Mouse (Mus musculus): ENCODE measurements around the gene Rora. TPM values are rescaled to one million over a fixed set of nuclear protein-coding genes. Genes with fewer than 3 reads are reported as not detected.

Rora gene
- polyA plus RNA-seq, 1 experiment = 0.85 TPM

DNA sequence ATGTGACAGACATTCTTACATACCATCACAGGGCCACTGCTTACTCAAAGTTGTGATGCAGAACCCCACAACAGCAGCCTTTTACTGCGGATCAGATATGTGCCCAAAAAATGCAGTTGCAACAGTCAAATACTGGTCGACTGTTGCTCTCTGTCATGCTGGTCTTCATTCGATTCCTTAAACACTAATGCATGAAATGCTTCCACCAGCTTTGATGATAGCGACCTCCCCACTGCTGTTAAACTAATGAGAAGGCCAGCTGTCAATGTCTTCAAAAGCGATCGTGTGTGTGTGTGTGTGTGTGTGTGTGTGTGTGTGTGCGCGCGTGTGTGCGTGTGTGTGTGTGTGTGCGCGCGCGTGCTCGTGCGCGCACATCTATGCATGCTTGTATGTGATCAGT is 730.9 kb downstream of the Rora start:
- Histone ChIP-seq H3K4me3 (replicated peaks; ENCODE audit: control insufficient read depth, low read depth, low read length) (no peak overlapping the region), H3K27ac (ENCODE audit: control insufficient read depth, insufficient read depth, low read depth, low read length, poor library complexity) (no peak overlapping the region), H3K4me1 (ENCODE audit: control insufficient read depth, insufficient read depth, low read length) (no peaks in the 10 kb centered on the region)
- no peak for TF ChIP-seq CTCF (IDR thresholded peaks at IDR 0.05; ENCODE audit: control insufficient read depth, insufficient read depth, low read length)
- TF ChIP-seq POLR2A (IDR thresholded peaks at IDR 0.05; ENCODE audit: borderline replicate concordance, control insufficient read depth, low read depth, low read length) = no peak
- 92% methylated on average over 17 of the region's 17 CpGs for WGBS

GRCm38 (mm10) chr9:69384905-69385304 is 731.3 kb downstream of the Rora start:
- TF ChIP-seq POLR2A (IDR thresholded peaks at IDR 0.05; ENCODE audit: borderline replicate concordance, control insufficient read depth, low read depth, low read length) = no peak
- TF ChIP-seq CTCF (IDR thresholded peaks at IDR 0.05; ENCODE audit: control insufficient read depth, insufficient read depth, low read length) = no peak
- no peak overlapping the region for H3K4me3 ChIP-seq (replicated peaks; ENCODE audit: control insufficient read depth, low read depth, low read length)
- no peak overlapping the region for H3K27ac ChIP-seq (ENCODE audit: control insufficient read depth, insufficient read depth, low read depth, low read length, poor library complexity)
- 73% methylated on average over 1 of the region's 1 CpGs for WGBS
- H3K4me1 ChIP-seq (ENCODE audit: control insufficient read depth, insufficient read depth, low read length) = no peaks in the 10 kb centered on the region

- 80% methylated on average over 4 of the region's 4 CpGs for WGBS
- Histone ChIP-seq H3K27ac (ENCODE audit: control insufficient read depth, insufficient read depth, low read depth, low read length, poor library complexity) (no peak overlapping the region), H3K4me3 (replicated peaks; ENCODE audit: control insufficient read depth, low read depth, low read length) (no peak overlapping the region), H3K4me1 (ENCODE audit: control insufficient read depth, insufficient read depth, low read length) (no peaks in the 10 kb centered on the region)
- TF ChIP-seq POLR2A (IDR thresholded peaks at IDR 0.05; ENCODE audit: borderline replicate concordance, control insufficient read depth, low read depth, low read length) = no peak
- TF ChIP-seq CTCF (IDR thresholded peaks at IDR 0.05; ENCODE audit: control insufficient read depth, insufficient read depth, low read length) = no peak
These were observed 733.7 kb downstream of the Rora start for GRCm38 (mm10) chr9:69387296-69387695.

DNA sequence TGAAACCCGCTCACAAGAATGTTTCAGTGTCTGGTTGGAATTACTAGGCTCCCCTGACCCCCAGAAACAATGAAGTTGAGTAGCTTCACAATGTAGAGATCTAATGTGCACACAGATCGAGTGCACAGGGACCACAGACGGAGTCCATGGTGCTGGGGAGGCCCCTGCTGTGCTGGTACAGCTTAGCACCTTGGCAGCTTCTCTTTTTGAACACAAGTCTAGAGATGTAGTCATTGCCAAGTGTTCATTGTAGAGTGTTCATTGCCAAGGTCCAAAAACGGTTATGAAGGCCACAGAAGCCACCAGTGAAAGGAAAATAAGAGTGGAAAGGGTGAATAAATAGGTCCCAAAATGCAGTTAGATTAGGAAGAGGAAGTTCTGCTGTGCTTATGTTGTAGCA is 737.0 kb downstream of the Rora start:
- no peak overlapping the region for H3K4me3 ChIP-seq (replicated peaks; ENCODE audit: control insufficient read depth, low read depth, low read length)
- 72% methylated on average over 4 of the region's 4 CpGs for WGBS
- TF ChIP-seq CTCF (IDR thresholded peaks at IDR 0.05; ENCODE audit: control insufficient read depth, insufficient read depth, low read length) (no peak), POLR2A (IDR thresholded peaks at IDR 0.05; ENCODE audit: borderline replicate concordance, control insufficient read depth, low read depth, low read length) (no peak)
- H3K4me1 ChIP-seq (ENCODE audit: control insufficient read depth, insufficient read depth, low read length) = no peaks in the 10 kb centered on the region; the same call in 1 of the 2 replicates
- H3K27ac ChIP-seq (ENCODE audit: control insufficient read depth, insufficient read depth, low read depth, low read length, poor library complexity) = no peak overlapping the region

DNA sequence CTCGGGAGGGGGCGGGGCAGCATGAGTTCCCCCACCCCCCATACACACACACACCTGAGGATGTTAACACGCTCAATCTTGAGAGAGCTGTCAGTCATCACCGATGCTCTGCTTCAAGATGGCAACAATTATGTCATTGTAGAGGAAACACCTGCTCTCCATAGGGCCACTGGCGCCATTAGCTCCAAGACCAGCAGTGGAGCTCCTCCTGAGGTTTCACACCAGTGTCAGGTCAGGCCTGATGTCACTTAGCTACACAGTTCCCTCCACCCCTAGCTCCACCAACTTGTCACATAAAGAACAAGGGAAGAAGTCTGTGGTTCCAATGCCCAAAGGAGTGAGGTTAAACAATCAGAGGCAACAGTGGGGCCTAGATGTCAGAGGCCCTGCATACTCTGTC is 740.6 kb downstream of the Rora start:
- Histone ChIP-seq H3K4me3 (replicated peaks; ENCODE audit: control insufficient read depth, low read depth, low read length) (no peak overlapping the region), H3K27ac (ENCODE audit: control insufficient read depth, insufficient read depth, low read depth, low read length, poor library complexity) (no peak overlapping the region), H3K4me1 (ENCODE audit: control insufficient read depth, insufficient read depth, low read length) (no peaks in the 10 kb centered on the region; the same call in 1 of the 2 replicates)
- no peak for TF ChIP-seq CTCF (IDR thresholded peaks at IDR 0.05; ENCODE audit: control insufficient read depth, insufficient read depth, low read length)
- TF ChIP-seq POLR2A (IDR thresholded peaks at IDR 0.05; ENCODE audit: borderline replicate concordance, control insufficient read depth, low read depth, low read length) = no peak
- WGBS = 68% methylated on average over 5 of the region's 5 CpGs

DNA sequence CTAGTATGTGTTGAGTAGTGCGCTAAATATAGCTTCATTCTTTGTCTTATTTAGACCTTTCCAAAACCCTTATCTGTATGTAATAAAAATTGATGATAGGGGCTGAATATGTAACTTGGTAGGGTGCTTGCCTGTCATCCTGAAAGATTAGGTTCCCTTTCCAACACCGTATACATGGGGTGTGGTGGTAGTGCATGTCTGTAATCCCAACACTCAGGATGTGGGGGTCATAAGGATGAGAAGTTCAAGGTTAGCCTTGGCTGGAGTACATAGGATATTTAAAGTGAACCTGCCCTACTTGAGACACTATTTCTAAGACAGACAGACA is 743.8 kb downstream of the Rora start:
- Histone ChIP-seq H3K4me1 (ENCODE audit: control insufficient read depth, insufficient read depth, low read length) (no peaks in the 10 kb centered on the region; the same call in 1 of the 2 replicates), H3K4me3 (replicated peaks; ENCODE audit: control insufficient read depth, low read depth, low read length) (peak overlapping the region; percentile 85), H3K27ac (ENCODE audit: control insufficient read depth, insufficient read depth, low read depth, low read length, poor library complexity) (no peak overlapping the region)
- 52% methylated on average over 2 of the region's 2 CpGs for WGBS
- no peak for TF ChIP-seq CTCF (IDR thresholded peaks at IDR 0.05; ENCODE audit: control insufficient read depth, insufficient read depth, low read length)
- TF ChIP-seq POLR2A (IDR thresholded peaks at IDR 0.05; ENCODE audit: borderline replicate concordance, control insufficient read depth, low read depth, low read length) = no peak

- H3K4me1 ChIP-seq (ENCODE audit: control insufficient read depth, insufficient read depth, low read length) = no peaks in the 10 kb centered on the region; the same call in 1 of the 2 replicates
- H3K27ac ChIP-seq (ENCODE audit: control insufficient read depth, insufficient read depth, low read depth, low read length, poor library complexity) = peak within 1 kb of the TSS; percentile 80
- WGBS = under 1% methylated on average over 53 of the region's 53 CpGs
- H3K4me3 ChIP-seq (replicated peaks; ENCODE audit: control insufficient read depth, low read depth, low read length) = peak within 1 kb of the TSS; percentile 85
- TF ChIP-seq CTCF (IDR thresholded peaks at IDR 0.05; ENCODE audit: control insufficient read depth, insufficient read depth, low read length) (no peak), POLR2A (IDR thresholded peaks at IDR 0.05; ENCODE audit: borderline replicate concordance, control insufficient read depth, low read depth, low read length) (0 out of 2 replicates have a peak, but pooled peaks have one; percentile 42)
These were observed 744.3 kb downstream of the Rora start, which contains the start of gene Ice2 for GRCm38 (mm10) chr9:69397760-69398452. TSS of gene Ice2 (plus strand) at chr9:69397906.

GRCm38 (mm10) chr9:69398453-69398850 is 744.9 kb downstream of the Rora start:
- WGBS = 6% methylated on average over 10 of the region's 10 CpGs
- TF ChIP-seq POLR2A (IDR thresholded peaks at IDR 0.05; ENCODE audit: borderline replicate concordance, control insufficient read depth, low read depth, low read length) (no peak), CTCF (IDR thresholded peaks at IDR 0.05; ENCODE audit: control insufficient read depth, insufficient read depth, low read length) (no peak)
- Histone ChIP-seq H3K4me3 (replicated peaks; ENCODE audit: control insufficient read depth, low read depth, low read length) (peak overlapping the region; percentile 85), H3K4me1 (ENCODE audit: control insufficient read depth, insufficient read depth, low read length) (no peaks in the 10 kb centered on the region; the same call in 1 of the 2 replicates), H3K27ac (ENCODE audit: control insufficient read depth, insufficient read depth, low read depth, low read length, poor library complexity) (no peak overlapping the region; the same call in 1 of the 2 replicates)
